Mouse (Mus musculus) CH12.LX (cell line): Measurements from ENCODE around the gene Hps4. TPM values are rescaled to one million over a fixed set of nuclear protein-coding genes. Genes with fewer than 3 reads are reported as not detected.
A peak's percentile ranks its signal among the peaks of the same experiment; 100 is the strongest.

Experiments
- DNase-seq: peaks from one replicate; pipeline ENCODE4 v3.0.0-alpha.2; 2013; ENCODE audit errors: extremely low read depth
- H3K27ac ChIP-seq: 2 replicates; pipeline ENCODE4 v1.5.1; 2012; ENCODE audit warnings: low read depth, mild to moderate bottlenecking, control low read depth, moderate library complexity; ENCODE audit not compliant: insufficient read depth
- H3K27me3 ChIP-seq: replicated peaks from 2 replicates; pipeline ENCODE3; 2012; ENCODE audit warnings: inconsistent platforms
- H3K36me3 ChIP-seq, 2 experiments: replicated peaks in 1 of 2; 2 replicates each; pipeline versions ENCODE3 to v1.6.1; 2012; ENCODE audit warnings: inconsistent platforms in 1 of 2, low read length in 1 of 2, mild to moderate bottlenecking in 1 of 2, mixed read lengths in 1 of 2, moderate library complexity in 1 of 2; ENCODE audit not compliant: control insufficient read depth in 1 of 2, insufficient read depth in 1 of 2
- H3K4me1 ChIP-seq, 2 experiments: 2 replicates each; pipeline ENCODE4 v1.6.1; 2012; ENCODE audit warnings: inconsistent platforms in 1 of 2, moderate library complexity in 1 of 2; ENCODE audit not compliant: insufficient read depth in 2 of 2, control insufficient read depth in 1 of 2
- H3K4me2 ChIP-seq: 2 replicates; pipeline ENCODE4 v1.6.1; 2012; ENCODE audit warnings: low read depth, mild to moderate bottlenecking, control low read depth; ENCODE audit not compliant: poor library complexity, insufficient read depth, severe bottlenecking
- H3K4me3 ChIP-seq, 3 experiments: fragments of 150-350 bp in 1 of 3; sonication (generic) in 1 of 3; replicated peaks in 1 of 3; 2 replicates each; pipeline versions ENCODE3 to v1.5.1; 2011 to 2012; ENCODE audit warnings: low read depth in 2 of 3, low read length in 2 of 3, mild to moderate bottlenecking in 2 of 3, moderate library complexity in 2 of 3, control low read depth in 1 of 3, improper control_type of control experiment in 1 of 3, inconsistent platforms in 1 of 3, mixed read lengths in 1 of 3; ENCODE audit not compliant: poor library complexity in 1 of 3
- H3K79me2 ChIP-seq: replicated peaks from 2 replicates; pipeline ENCODE4 v1.6.1; 2012; ENCODE audit warnings: mild to moderate bottlenecking, moderate library complexity; ENCODE audit not compliant: control insufficient read depth, poor library complexity, insufficient read depth, severe bottlenecking; ENCODE audit errors: extremely low read depth
- H3K9ac ChIP-seq: 2 replicates; pipeline ENCODE4 v1.6.1; 2012; ENCODE audit warnings: low read depth, mild to moderate bottlenecking, control low read depth, moderate library complexity; ENCODE audit not compliant: insufficient read depth
- H3K9me3 ChIP-seq: replicated peaks from 2 replicates; pipeline ENCODE3; 2012; ENCODE audit warnings: low read length, inconsistent platforms, mixed read lengths
- BHLHE40 ChIP-seq: IDR thresholded peaks from 2 replicates; pipeline ENCODE4 v1.6.1; 2011; ENCODE audit warnings: mild to moderate bottlenecking, low read depth, low read length, improper control_type of control experiment
- CHD1 ChIP-seq: IDR thresholded peaks from 2 replicates; pipeline ENCODE4 v1.6.1; 2012; ENCODE audit warnings: low read depth, low read length, improper control_type of control experiment, inconsistent platforms
- CHD2 ChIP-seq: IDR thresholded peaks from 2 replicates; pipeline ENCODE4 v1.6.1; 2011; ENCODE audit warnings: low read length, improper control_type of control experiment
- MEF2A ChIP-seq: IDR thresholded peaks from 2 replicates; pipeline ENCODE4 v1.6.1; 2014; ENCODE audit warnings: low read depth, mild to moderate bottlenecking, inconsistent platforms, low read length, improper control_type of control experiment, borderline replicate concordance
- MXI1 ChIP-seq: IDR thresholded peaks from 2 replicates; pipeline ENCODE4 v1.6.1; 2011; ENCODE audit warnings: mild to moderate bottlenecking, low read depth, low read length, improper control_type of control experiment
- NRF1 ChIP-seq: IDR thresholded peaks from 2 replicates; pipeline ENCODE4 v1.6.1; 2014; ENCODE audit warnings: low read depth, mild to moderate bottlenecking, inconsistent platforms, low read length, improper control_type of control experiment, moderate library complexity
- ZKSCAN1 ChIP-seq: IDR thresholded peaks from 2 replicates; pipeline ENCODE4 v1.6.1; 2012; ENCODE audit warnings: low read depth, inconsistent platforms, low read length, improper control_type of control experiment, borderline replicate concordance
- dilution Hi-C: fragments of 300-500 bp; cut with MboI; formaldehyde crosslinking; loops from 2 replicates; pipeline ENCODE4 v1.14.3; 2020; ENCODE audit warnings: low sequenced_read_pairs; ENCODE audit not compliant: extremely low pct_unique_long_range_greater_than_20kb, extremely low pct_ligation_motif_present
- in situ Hi-C: fragments of 300-500 bp; cut with MboI; formaldehyde crosslinking; loops from 3 replicates; pipeline ENCODE4 v1.14.3; 2019; ENCODE audit warnings: low sequenced_read_pairs, low pct_ligation_motif_present, low pct_unique_long_range_greater_than_20kb, mixed read lengths
- polyA plus RNA-seq: library from polyadenylated mRNA; unstranded; fragments of >175 nt; gene quantifications from 2 replicates; pipeline ENCODE4 v1.2.1, GENCODE M21; 2012; ENCODE audit warnings: low read depth; ENCODE audit not compliant: insufficient read length
- total RNA-seq, 2 experiments: library from RNA; depleted of rRNA; stranded (reverse); fragments of 300-350 nt in 1 of 2; fragments of >200 nt in 1 of 2; gene quantifications; 2 replicates each; pipeline ENCODE4 v1.2.3; 2012 to 2014

The Hps4 gene
- total and polyA plus RNA-seq, 3 experiments, result 10.0 to 23.0 (median 18.3) TPM

GRCm38 (mm10) chr5:112300112-112300511, 42.8 kb upstream of the Hps4 start:
- Histone ChIP-seq H3K36me3 (peaks cover 0 to 39% of the 10 kb centered on the region in 2 experiments), H3K79me2 (no peaks in the 10 kb centered on the region), H3K4me2 (no peak overlapping the region), H3K9me3 (no peaks in the 10 kb centered on the region), H3K4me1 (peaks cover 0 to 19% of the 10 kb centered on the region in 2 experiments; a peak in 3 of 4 replicates), H3K9ac (no peak overlapping the region), H3K27ac (no peak overlapping the region), H3K27me3 (no peaks in the 10 kb centered on the region), H3K4me3 (no peak overlapping the region)
- dilution Hi-C loops (no loop called here), in situ Hi-C loops (no loop called here)
- no peak for DNase-seq
- TF ChIP-seq MXI1, result no peak

- in situ Hi-C loops, result no loop called here
- Histone ChIP-seq H3K4me3 (no peak overlapping the region), H3K79me2 (no peaks in the 10 kb centered on the region), H3K4me1 (peaks cover 0 to 19% of the 10 kb centered on the region in 2 experiments; a peak in 3 of 4 replicates), H3K9me3 (no peaks in the 10 kb centered on the region), H3K4me2 (no peak overlapping the region), H3K27me3 (no peaks in the 10 kb centered on the region), H3K27ac (no peak overlapping the region), H3K9ac (no peak overlapping the region), H3K36me3 (peaks cover 0 to 44% of the 10 kb centered on the region in 2 experiments)
- dilution Hi-C loops, result no loop called here
- DNase-seq, result no peak
- TF ChIP-seq ZKSCAN1, result peak; percentile 97
- TF ChIP-seq NRF1, result no peak
Measured at GRCm38 (mm10) chr5:112300721-112301308, 42.1 kb upstream of the Hps4 start.

- Histone ChIP-seq H3K4me3 (no peak overlapping the region), H3K4me1 (peaks cover 0 to 19% of the 10 kb centered on the region in 2 experiments; a peak in 3 of 4 replicates), H3K4me2 (no peak overlapping the region), H3K79me2 (no peaks in the 10 kb centered on the region), H3K9me3 (no peaks in the 10 kb centered on the region), H3K36me3 (peaks cover 0 to 48% of the 10 kb centered on the region in 2 experiments), H3K9ac (no peak overlapping the region), H3K27me3 (no peaks in the 10 kb centered on the region), H3K27ac (no peak overlapping the region)
- dilution Hi-C loops, result no loop called here
- no peak for DNase-seq
- in situ Hi-C loops, result no loop called here
- TF ChIP-seq BHLHE40, result no peak
Measured at GRCm38 (mm10) chr5:112301694-112302093, 41.2 kb upstream of the Hps4 start.

- in situ Hi-C loops (no loop called here), dilution Hi-C loops (no loop called here)
- Histone ChIP-seq H3K4me1 (peaks cover 0 to 19% of the 10 kb centered on the region in 2 experiments; a peak in 3 of 4 replicates), H3K4me3 (no peak overlapping the region), H3K9me3 (no peaks in the 10 kb centered on the region), H3K36me3 (peaks cover under 1 to 49% of the 10 kb centered on the region in 2 experiments), H3K4me2 (no peak overlapping the region), H3K27me3 (no peaks in the 10 kb centered on the region), H3K79me2 (no peaks in the 10 kb centered on the region), H3K9ac (no peak overlapping the region), H3K27ac (no peak overlapping the region)
- no peak for DNase-seq
- TF ChIP-seq CHD1 (no peak), BHLHE40 (no peak), CHD2 (no peak), MXI1 (no peak), MEF2A (no peak)
Measured at GRCm38 (mm10) chr5:112302310-112302709, 40.6 kb upstream of the Hps4 start.
